In genomic region chr5:124111077-124111741, GRCm38 (mm10) we compare ENCODE assay signal across 8 mouse cellular contexts. TPM values are rescaled to one million over a fixed set of nuclear protein-coding genes. Genes with fewer than 3 reads are reported as not detected.
DNase-seq lines count a peak whose midpoint lies in the region; ATAC-seq and TF ChIP-seq lines count a peak whose summit lies in the region.

No protein-coding gene starts in this region.

- no peaks in the 10 kb centered on the region for H3K9me3 ChIP-seq in forebrain, embryonic 16.5 days (ENCODE audit: control insufficient read depth, low read length)
- H3K9me3 ChIP-seq in kidney, embryonic 16.5 days (ENCODE audit: low read length), result 0 out of 2 replicates have a peak, but pooled peaks cover 3% of the 10 kb centered on the region

- WGBS in forebrain, embryonic 16.5 days, result 20% methylated on average over 17 of the region's 17 CpGs
- 21% methylated on average over 17 of the region's 17 CpGs for WGBS in kidney, embryonic 16.5 days

- H3K27me3 ChIP-seq in forebrain, embryonic 16.5 days (replicated peaks; ENCODE audit: control insufficient read depth, insufficient read depth, low read length), result no peaks in the 10 kb centered on the region
- H3K27me3 ChIP-seq in kidney, embryonic 16.5 days (ENCODE audit: insufficient read depth, low read length), result no peaks in the 10 kb centered on the region

- H3K4me1 ChIP-seq in forebrain, embryonic 16.5 days (replicated peaks; ENCODE audit: control insufficient read depth, insufficient read depth, low read length), result peaks cover 21% of the 10 kb centered on the region
- peaks cover 19% of the 10 kb centered on the region for H3K4me1 ChIP-seq in kidney, embryonic 16.5 days (ENCODE audit: insufficient read depth, low read length)

- intact Hi-C loops in left cerebral cortex, adult 2 months (cut with DNase I), result no loop called here

- ATAC-seq in forebrain, embryonic 16.5 days, result no peak; the same call in 1 of the 2 replicates
- no peak for ATAC-seq in kidney, embryonic 16.5 days (ENCODE audit: low FRiP score, low TSS enrichment)
- 0 out of 2 replicates have a peak, but pooled peaks have one; percentile 26 for ATAC-seq in megakaryocyte, adult 5-6 weeks (ENCODE audit: poor library complexity, severe bottlenecking)

- peak; percentile 71 for TF ChIP-seq CTCF in left cerebral cortex, adult 2 months (IDR thresholded peaks at IDR 0.05)

- peak overlapping the region; percentile 83 for H3K4me2 ChIP-seq in forebrain, embryonic 16.5 days (ENCODE audit: low read length)
- H3K4me2 ChIP-seq in kidney, embryonic 16.5 days (replicated peaks; ENCODE audit: low read depth, low read length), result peak overlapping the region; percentile 95

- no peak for DNase-seq in left cerebral cortex, adult 2 months (ENCODE audit: extremely low spot score in 1 of 2, low spot score in 2 of 2)
- no peak for DNase-seq in left cerebral cortex, adult 11 months (ENCODE audit: low spot score)
- DNase-seq in cerebellum, adult 11-12 months, result peak; percentile 62
- DNase-seq in spleen, postnatal 4 days (ENCODE audit: low spot score in 2 of 2), result peak; percentile 67 to 87
- DNase-seq in frontal cortex, postnatal 36 days (ENCODE audit: low spot score in 2 of 2), result no peak

- H3K36me3 ChIP-seq in forebrain, embryonic 16.5 days (ENCODE audit: control insufficient read depth, insufficient read depth), result no peaks in the 10 kb centered on the region
- peaks cover 4% of the 10 kb centered on the region; the same call in 1 of the 2 replicates for H3K36me3 ChIP-seq in kidney, embryonic 16.5 days (ENCODE audit: insufficient read depth, low read length)

- peak overlapping the region; percentile 55 for H3K9ac ChIP-seq in forebrain, embryonic 16.5 days (replicated peaks; ENCODE audit: low read depth, low read length)
- H3K9ac ChIP-seq in kidney, embryonic 16.5 days (replicated peaks; ENCODE audit: low read length), result peak overlapping the region; percentile 78

- H3K27ac ChIP-seq in left cerebral cortex, adult 2 months, result peak overlapping the region; percentile 17; the same call in 1 of the 2 replicates
- no peak overlapping the region; the same call in 1 of the 2 replicates for H3K27ac ChIP-seq in forebrain, embryonic 16.5 days (ENCODE audit: low read length)
- peak overlapping the region; percentile 80 for H3K27ac ChIP-seq in kidney, embryonic 16.5 days (ENCODE audit: low read length)

- H3K4me3 ChIP-seq in left cerebral cortex, adult 2 months, result peak overlapping the region; percentile 84
- H3K4me3 ChIP-seq in forebrain, embryonic 16.5 days (replicated peaks; ENCODE audit: low read length), result peak overlapping the region; percentile 84
- peak overlapping the region; percentile 92 for H3K4me3 ChIP-seq in kidney, embryonic 16.5 days (ENCODE audit: low read length)

RNA-seq across cellular contexts. Expression of gene Ogfod2, which starts 0.9 kb away (rescaled TPM):
- total RNA-seq in left cerebral cortex, adult 2 months (2021), result 10 to 100 TPM; 35.4 to 39.1 TPM
- 37.4 and 38.6 TPM in 2 replicates for polyA plus RNA-seq in forebrain, embryonic 16.5 days (2015; fragmentation: Nextera tagmentation; extraction: Ambion mirVana)
- 30.6 and 32.4 TPM in 2 replicates for polyA plus RNA-seq in kidney, embryonic 16.5 days (2015; fragmentation: Nextera tagmentation; extraction: Ambion mirVana)
- 3.4 and 3.6 TPM in 2 replicates for total RNA-seq in megakaryocyte, adult 5-6 weeks (2015)
- total RNA-seq in megakaryocyte, adult 5-6 weeks (2017), result 2.6 and 6.4 TPM in 2 replicates

RNA-seq across cellular contexts. Expression of gene Arl6ip4, which starts 4.7 kb away (rescaled TPM):
- total RNA-seq in left cerebral cortex, adult 2 months (2021), result 10 to 100 TPM; 46.7 to 52.1 TPM
- 66.1 and 71.0 TPM in 2 replicates for polyA plus RNA-seq in forebrain, embryonic 16.5 days (2015; fragmentation: Nextera tagmentation; extraction: Ambion mirVana)
- 100 and 102 TPM in 2 replicates for polyA plus RNA-seq in kidney, embryonic 16.5 days (2015; fragmentation: Nextera tagmentation; extraction: Ambion mirVana)
- 45.4 and 53.0 TPM in 2 replicates for total RNA-seq in megakaryocyte, adult 5-6 weeks (2015)
- 80.5 and 87.7 TPM in 2 replicates for total RNA-seq in megakaryocyte, adult 5-6 weeks (2017)

RNA-seq across cellular contexts. Expression of gene Abcb9, which starts 15.6 kb away (rescaled TPM):
- total RNA-seq in left cerebral cortex, adult 2 months (2021), result 10 to 100 TPM; 55.0 to 57.3 TPM
- polyA plus RNA-seq in forebrain, embryonic 16.5 days (2015; fragmentation: Nextera tagmentation; extraction: Ambion mirVana), result 11.3 and 13.4 TPM in 2 replicates
- polyA plus RNA-seq in kidney, embryonic 16.5 days (2015; fragmentation: Nextera tagmentation; extraction: Ambion mirVana), result 1.3 and 2.6 TPM in 2 replicates
- total RNA-seq in megakaryocyte, adult 5-6 weeks (2015), result 0.62 and 1.4 TPM in 2 replicates
- total RNA-seq in megakaryocyte, adult 5-6 weeks (2017), result 0.12 and 1.3 TPM in 2 replicates

Comparison
In these comparisons a context has a peak if more than half of its experiments do, and no peak if none do; other contexts are left out.
1. DNase-seq: peak in cerebellum, adult 11-12 months (single experiment) and spleen, postnatal 4 days (2 of 2); none in left cerebral cortex, adult 2 months (0 of 2), left cerebral cortex, adult 11 months (single experiment) and frontal cortex, postnatal 36 days (0 of 2).
2. RNA of gene Ogfod2, which starts 0.9 kb away (total RNA-seq): 35.4 to 39.1 TPM in left cerebral cortex, adult 2 months; 2.6 to 6.4 TPM in megakaryocyte, adult 5-6 weeks; every median in the first group is over 4 times any median in the second.
3. RNA of gene Abcb9, which starts 15.6 kb away (total RNA-seq): 55.0 to 57.3 TPM in left cerebral cortex, adult 2 months; 0.12 to 1.4 TPM in megakaryocyte, adult 5-6 weeks; every median in the first group is over 10 times any median in the second.
4. Peak in every context shown above with its lines, with median percentiles within 50 percentile points of each other: H3K4me3 ChIP-seq.